Mouse (Mus musculus): ENCODE results near the gene Rab2b. TPM values are rescaled to one million over a fixed set of nuclear protein-coding genes. Genes with fewer than 3 reads are reported as not detected.
"Not testable (repeated sequence)": the region's sequence is repeated elsewhere in the genome, so short reads cannot be mapped to it uniquely, and the experiment has no call there.

Gene Rab2b
- polyA plus RNA-seq, 1 experiment from 2014 or later: 22.6 TPM

DNA sequence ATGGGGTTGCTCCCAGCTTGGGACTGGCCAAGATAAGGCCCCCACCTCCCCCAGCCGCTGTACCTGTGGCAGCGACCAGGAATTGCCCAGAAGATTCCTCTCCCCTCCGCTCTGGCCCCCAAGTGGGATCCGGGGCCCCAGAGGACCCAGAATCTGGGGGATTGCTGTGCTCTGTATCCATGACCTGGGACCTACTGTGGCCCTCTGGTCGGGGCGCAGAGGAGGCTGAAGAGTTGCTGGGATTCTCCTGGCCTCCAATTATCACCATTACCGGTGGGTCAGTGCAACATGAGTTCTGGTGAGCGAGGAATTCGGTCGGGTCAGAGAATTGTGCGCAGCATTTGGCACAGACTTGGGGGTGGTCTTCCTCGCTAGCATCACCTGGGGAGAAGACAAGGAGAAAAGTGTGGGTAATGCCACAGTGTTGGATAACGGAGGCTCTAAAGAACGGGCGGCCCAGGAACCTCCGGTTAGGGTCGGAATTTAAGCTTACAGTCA lies 36.0 kb upstream of the Rab2b start:
- peak overlapping the region; percentile 68 for H3K4me3 ChIP-seq (ENCODE audit: low read length)
- H3K4me1 ChIP-seq (ENCODE audit: control insufficient read depth, insufficient read depth, low read length): peaks cover 16% of the 10 kb centered on the region; the same call in 1 of the 2 replicates
- no peaks in the 10 kb centered on the region for H3K27me3 ChIP-seq (ENCODE audit: control insufficient read depth, insufficient read depth, low read length)
- H3K36me3 ChIP-seq (ENCODE audit: control insufficient read depth, insufficient read depth, low read length): peaks cover 39% of the 10 kb centered on the region
- H3K9me3 ChIP-seq (ENCODE audit: control insufficient read depth, low read length): peaks cover 10% of the 10 kb centered on the region
- no peak for ATAC-seq (ENCODE audit: low FRiP score, low TSS enrichment)
- H3K9ac ChIP-seq (ENCODE audit: low read depth, low read length): peak overlapping the region; percentile 80
- 6% methylated on average over 17 of the region's 17 CpGs for WGBS
- H3K4me2 ChIP-seq (replicated peaks; ENCODE audit: low read depth, low read length): peak overlapping the region; percentile 93
- peak overlapping the region; percentile 93 for H3K27ac ChIP-seq (ENCODE audit: low read depth, low read length)

DNA sequence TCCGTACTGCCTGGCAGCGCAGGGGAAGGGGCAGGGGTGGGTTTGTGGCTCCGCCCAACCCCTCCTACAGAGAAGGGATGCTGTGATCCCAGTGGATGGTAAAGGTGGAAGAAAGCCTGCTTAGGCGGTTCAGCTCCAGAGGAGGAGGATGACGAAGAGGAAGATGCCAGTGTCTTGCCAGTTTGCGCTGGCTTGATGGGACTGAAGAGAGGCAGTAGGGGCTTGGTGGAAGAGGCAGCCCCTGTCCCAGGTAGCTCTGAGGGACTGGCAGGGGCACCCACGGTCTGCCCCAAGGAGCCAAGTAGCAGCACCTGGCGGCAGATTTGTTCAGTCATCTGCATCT lies 35.4 kb upstream of the Rab2b start:
- 40% methylated on average over 8 of the region's 8 CpGs for WGBS

DNA sequence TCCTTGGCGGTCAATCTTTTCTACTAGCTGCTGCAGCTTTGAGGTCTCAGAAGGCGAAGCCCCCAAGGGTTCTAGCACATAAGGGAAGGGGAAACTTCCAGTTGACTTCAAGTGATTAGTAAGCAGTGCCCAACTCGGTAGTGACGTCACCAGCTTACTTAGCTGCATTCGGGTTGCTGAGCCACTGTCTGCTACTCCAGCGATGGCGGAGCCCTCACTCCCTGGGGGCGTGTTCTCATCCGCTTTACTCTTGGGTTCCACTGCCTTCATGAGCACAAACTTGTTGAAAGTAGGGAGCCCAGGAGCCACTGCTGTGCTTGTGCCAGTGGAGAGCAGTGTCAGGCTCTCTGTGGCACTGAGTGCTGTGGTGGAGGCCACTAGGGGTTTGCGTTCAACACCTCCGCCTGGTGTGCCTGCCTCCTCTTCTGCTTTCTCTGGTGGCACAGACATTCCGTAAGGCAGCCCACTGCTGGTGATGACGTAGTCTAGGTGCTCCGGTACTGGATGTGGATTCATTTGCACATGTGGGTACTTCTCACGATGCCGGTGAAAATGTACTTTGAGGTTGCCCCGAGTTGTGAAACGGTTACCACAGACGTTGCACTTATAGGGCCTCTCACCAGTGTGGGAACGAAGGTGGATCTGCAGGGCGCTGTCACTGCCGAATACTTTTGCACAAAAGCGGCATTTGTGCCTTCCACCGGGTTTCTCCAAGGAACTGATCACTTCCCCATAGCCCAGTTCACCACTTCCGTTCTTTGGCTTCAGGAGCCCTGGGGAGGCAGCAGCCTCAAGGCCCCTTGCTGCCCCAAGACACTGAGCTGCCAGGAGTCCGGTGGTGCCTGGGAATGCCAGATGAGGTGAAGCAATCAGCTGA lies 34.8 kb upstream of the Rab2b start:
- Histone ChIP-seq H3K4me1 (ENCODE audit: control insufficient read depth, insufficient read depth, low read length) (peaks cover 16% of the 10 kb centered on the region; the same call in 1 of the 2 replicates), H3K4me3 (ENCODE audit: low read length) (peak overlapping the region; percentile 68), H3K27me3 (ENCODE audit: control insufficient read depth, insufficient read depth, low read length) (no peaks in the 10 kb centered on the region), H3K27ac (ENCODE audit: low read depth, low read length) (no peak overlapping the region), H3K4me2 (replicated peaks; ENCODE audit: low read depth, low read length) (peak overlapping the region; percentile 93), H3K9ac (ENCODE audit: low read depth, low read length) (no peak overlapping the region), H3K36me3 (ENCODE audit: control insufficient read depth, insufficient read depth, low read length) (peaks cover 42% of the 10 kb centered on the region), H3K9me3 (ENCODE audit: control insufficient read depth, low read length) (peaks cover 10% of the 10 kb centered on the region)
- 87% methylated on average over 26 of the region's 26 CpGs for whole genome bisulfite sequencing
- ATAC-seq (ENCODE audit: low FRiP score, low TSS enrichment): no peak

More for the DNA sequence above, 35.4 kb upstream of the Rab2b start:
- H3K27ac ChIP-seq (ENCODE audit: low read depth, low read length): no peak overlapping the region
- peaks cover 10% of the 10 kb centered on the region for H3K9me3 ChIP-seq (ENCODE audit: control insufficient read depth, low read length)
- peaks cover 40% of the 10 kb centered on the region for H3K36me3 ChIP-seq (ENCODE audit: control insufficient read depth, insufficient read depth, low read length)
- H3K9ac ChIP-seq (ENCODE audit: low read depth, low read length): peak overlapping the region; percentile 80; the same call in 1 of the 2 replicates
- peak overlapping the region; percentile 68 for H3K4me3 ChIP-seq (ENCODE audit: low read length)
- no peak for ATAC-seq (ENCODE audit: low FRiP score, low TSS enrichment)
- H3K4me1 ChIP-seq (ENCODE audit: control insufficient read depth, insufficient read depth, low read length): peaks cover 16% of the 10 kb centered on the region; the same call in 1 of the 2 replicates
- H3K4me2 ChIP-seq (replicated peaks; ENCODE audit: low read depth, low read length): peak overlapping the region; percentile 93
- no peaks in the 10 kb centered on the region for H3K27me3 ChIP-seq (ENCODE audit: control insufficient read depth, insufficient read depth, low read length)

DNA sequence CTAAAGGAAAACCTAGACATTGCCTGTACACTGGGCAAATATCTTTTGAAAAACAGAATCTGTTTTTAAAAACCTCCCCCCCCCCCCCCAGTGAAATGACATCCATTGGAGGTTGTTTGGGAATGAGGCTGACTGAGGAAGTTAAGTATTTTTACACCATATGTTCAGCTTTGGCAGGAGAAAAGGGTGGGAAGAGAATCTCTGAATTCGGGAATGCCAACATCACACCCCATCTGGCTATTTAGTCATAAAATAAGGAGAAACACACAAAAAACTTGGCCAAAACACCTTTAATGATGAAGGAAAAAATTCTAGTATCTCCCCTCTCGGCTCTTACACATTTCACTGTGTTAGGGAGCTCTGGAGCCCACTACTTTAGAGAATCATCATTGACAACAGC lies 31.6 kb upstream of the Rab2b start:
- H3K27ac ChIP-seq (ENCODE audit: low read depth, low read length): no peak overlapping the region
- no peak for ATAC-seq (ENCODE audit: low FRiP score, low TSS enrichment)
- 88% methylated on average over 2 of the region's 2 CpGs for WGBS
- no peaks in the 10 kb centered on the region for H3K27me3 ChIP-seq (ENCODE audit: control insufficient read depth, insufficient read depth, low read length)
- no peak overlapping the region for H3K4me3 ChIP-seq (ENCODE audit: low read length)
- peaks cover 16% of the 10 kb centered on the region; the same call in 1 of the 2 replicates for H3K4me1 ChIP-seq (ENCODE audit: control insufficient read depth, insufficient read depth, low read length)
- H3K9me3 ChIP-seq (ENCODE audit: control insufficient read depth, low read length): peaks cover 10% of the 10 kb centered on the region
- H3K4me2 ChIP-seq (replicated peaks; ENCODE audit: low read depth, low read length): no peak overlapping the region
- no peak overlapping the region for H3K9ac ChIP-seq (ENCODE audit: low read depth, low read length)
- peaks cover 47% of the 10 kb centered on the region for H3K36me3 ChIP-seq (ENCODE audit: control insufficient read depth, insufficient read depth, low read length)

DNA sequence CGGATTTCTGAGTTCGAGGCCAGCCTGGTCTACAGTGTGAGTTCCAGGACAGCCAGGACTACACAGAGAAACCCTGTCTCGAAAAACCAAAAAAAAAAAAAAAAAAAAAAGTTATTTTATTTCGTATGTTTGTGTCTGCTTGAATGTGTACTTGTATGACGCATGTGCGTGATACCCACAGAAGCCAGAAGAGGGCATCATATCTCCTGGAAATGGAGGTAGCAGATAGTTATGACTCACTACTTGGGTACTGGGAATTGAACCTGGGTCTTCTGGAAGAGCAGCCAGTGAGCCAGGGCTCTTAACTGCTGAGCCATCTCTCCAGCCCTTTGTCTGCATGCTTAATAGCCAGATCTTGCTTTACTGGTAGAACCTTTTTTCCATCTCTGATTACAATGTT lies 31.0 kb upstream of the Rab2b start:
- not testable (repeated sequence) for H3K27ac ChIP-seq (ENCODE audit: low read depth, low read length); H3K4me3 ChIP-seq (ENCODE audit: low read length); H3K4me2 ChIP-seq (replicated peaks; ENCODE audit: low read depth, low read length); H3K9me3 ChIP-seq (ENCODE audit: control insufficient read depth, low read length); H3K9ac ChIP-seq (ENCODE audit: low read depth, low read length); H3K27me3 ChIP-seq (ENCODE audit: control insufficient read depth, insufficient read depth, low read length); ATAC-seq (ENCODE audit: low FRiP score, low TSS enrichment)
- H3K4me1 ChIP-seq (ENCODE audit: control insufficient read depth, insufficient read depth, low read length): peaks cover 15% of the 10 kb centered on the region; the same call in 1 of the 2 replicates
- peaks cover 47% of the 10 kb centered on the region for H3K36me3 ChIP-seq (ENCODE audit: control insufficient read depth, insufficient read depth, low read length)
- 94% methylated on average over 5 of the region's 6 CpGs for WGBS

DNA sequence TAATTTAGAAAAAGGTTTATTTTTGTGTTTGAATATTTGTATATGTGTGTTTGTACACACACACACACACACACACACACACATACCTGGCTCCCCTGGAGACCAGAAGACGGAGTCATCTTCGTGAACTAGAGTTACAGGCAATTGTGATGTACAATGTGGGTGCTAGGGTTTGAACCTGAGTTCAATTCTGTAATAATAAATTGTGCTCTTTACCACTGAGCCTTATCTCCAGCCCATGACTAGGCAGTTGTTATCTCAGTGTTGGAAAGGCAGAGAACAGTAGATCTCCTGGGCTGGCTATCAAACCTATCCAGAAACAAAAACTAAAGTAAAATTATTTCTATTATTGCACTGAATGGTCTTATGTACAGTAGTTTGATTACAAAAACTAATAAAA lies 26.8 kb upstream of the Rab2b start:
- no peak overlapping the region for H3K27ac ChIP-seq (ENCODE audit: low read depth, low read length)
- no peak overlapping the region for H3K4me2 ChIP-seq (replicated peaks; ENCODE audit: low read depth, low read length)
- H3K4me1 ChIP-seq (ENCODE audit: control insufficient read depth, insufficient read depth, low read length): peaks cover 3% of the 10 kb centered on the region; the same call in 1 of the 2 replicates
- no peak overlapping the region for H3K9ac ChIP-seq (ENCODE audit: low read depth, low read length)
- WGBS: 97% methylated on average over 2 of the region's 2 CpGs
- no peaks in the 10 kb centered on the region for H3K27me3 ChIP-seq (ENCODE audit: control insufficient read depth, insufficient read depth, low read length)
- no peaks in the 10 kb centered on the region; the same call in 1 of the 2 replicates for H3K9me3 ChIP-seq (ENCODE audit: control insufficient read depth, low read length)
- no peak for ATAC-seq (ENCODE audit: low FRiP score, low TSS enrichment)
- no peak overlapping the region for H3K4me3 ChIP-seq (ENCODE audit: low read length)
- peaks cover 13% of the 10 kb centered on the region for H3K36me3 ChIP-seq (ENCODE audit: control insufficient read depth, insufficient read depth, low read length)

DNA sequence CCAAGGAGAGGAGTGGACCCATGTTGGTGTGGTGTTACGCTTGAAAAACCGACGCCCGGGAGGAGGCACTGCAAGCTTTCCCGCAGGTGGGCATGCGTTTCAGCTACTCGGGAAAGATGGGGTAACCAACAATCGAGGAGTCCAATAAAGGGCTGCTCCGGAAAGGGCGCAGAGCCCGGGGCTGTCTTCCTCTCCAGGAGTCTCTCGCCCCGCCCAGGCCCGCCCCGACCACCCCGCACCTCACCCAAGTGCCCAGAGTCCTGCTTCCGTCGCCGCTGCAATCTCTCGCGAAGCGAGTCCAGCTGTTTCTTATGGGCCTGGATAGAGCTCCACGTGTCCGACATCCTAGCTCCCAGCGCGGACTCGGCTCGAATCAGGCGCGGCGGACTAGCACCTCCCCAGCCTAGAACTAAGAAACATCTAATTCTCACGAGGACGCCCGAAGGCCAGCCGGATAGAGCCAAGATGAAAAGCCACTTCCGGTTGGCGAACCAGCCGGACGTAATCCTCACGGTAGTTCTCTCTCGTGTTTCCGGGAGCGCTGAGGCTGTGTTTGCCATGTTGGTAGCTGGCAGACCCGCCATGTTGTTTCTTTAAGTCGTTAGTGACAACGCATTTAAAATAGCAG lies 25.4 kb upstream of the Rab2b start, which contains the start of gene Mettl3:
Mettl3 (minus strand) TSS at position 485 of the 628 bp plus-strand sequence.
- ATAC-seq (ENCODE audit: low FRiP score, low TSS enrichment): peak; percentile 94
- H3K4me2 ChIP-seq (replicated peaks; ENCODE audit: low read depth, low read length): peak within 1 kb of the TSS; percentile 68
- peaks cover 3% of the 10 kb centered on the region; the same call in 1 of the 2 replicates for H3K4me1 ChIP-seq (ENCODE audit: control insufficient read depth, insufficient read depth, low read length)
- H3K9ac ChIP-seq (ENCODE audit: low read depth, low read length): peak within 1 kb of the TSS; percentile 77
- H3K9me3 ChIP-seq (ENCODE audit: control insufficient read depth, low read length): no peaks in the 10 kb centered on the region
- WGBS: 1% methylated on average over 46 of the region's 46 CpGs
- no peaks in the 10 kb centered on the region for H3K27me3 ChIP-seq (ENCODE audit: control insufficient read depth, insufficient read depth, low read length)
- H3K27ac ChIP-seq (ENCODE audit: low read depth, low read length): peak within 1 kb of the TSS; percentile 88
- peak within 1 kb of the TSS; percentile 81 for H3K4me3 ChIP-seq (ENCODE audit: low read length)
- H3K36me3 ChIP-seq (ENCODE audit: control insufficient read depth, insufficient read depth, low read length): peaks cover 10% of the 10 kb centered on the region

DNA sequence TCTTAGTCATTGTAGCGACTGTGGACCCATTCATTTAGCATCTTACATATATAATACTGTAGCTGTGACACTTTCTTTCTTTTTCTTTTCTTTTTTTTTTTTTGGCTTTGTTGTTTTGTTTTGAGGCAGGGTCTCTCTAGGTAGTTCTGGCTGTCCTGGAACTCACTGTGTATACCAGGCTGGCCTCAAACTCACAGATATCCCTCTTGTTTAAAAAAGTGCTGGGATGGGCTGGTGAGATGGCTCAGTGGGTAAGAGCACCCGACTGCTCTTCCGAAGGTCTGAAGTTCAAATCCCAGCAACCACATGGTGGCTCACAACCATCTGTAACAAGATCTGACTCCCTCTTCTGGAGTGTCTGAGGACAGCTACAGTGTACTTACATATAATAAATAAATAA lies 24.2 kb upstream of the Rab2b start:
- not testable (repeated sequence) for H3K4me2 ChIP-seq (replicated peaks; ENCODE audit: low read depth, low read length); ATAC-seq (ENCODE audit: low FRiP score, low TSS enrichment); H3K9me3 ChIP-seq (ENCODE audit: control insufficient read depth, low read length); H3K4me3 ChIP-seq (ENCODE audit: low read length); H3K27ac ChIP-seq (ENCODE audit: low read depth, low read length); H3K9ac ChIP-seq (ENCODE audit: low read depth, low read length); H3K4me1 ChIP-seq (ENCODE audit: control insufficient read depth, insufficient read depth, low read length); H3K27me3 ChIP-seq (ENCODE audit: control insufficient read depth, insufficient read depth, low read length)
- H3K36me3 ChIP-seq (ENCODE audit: control insufficient read depth, insufficient read depth, low read length): peaks cover 11% of the 10 kb centered on the region
- 94% methylated on average over 3 of the region's 3 CpGs for WGBS

Measured in kidney, embryonic 14.5 days (tissue).